Mouse (Mus musculus): ENCODE measurements at regions not wholly inside any gene's neighbourhood (a gene's known extent, or its start where the extent isn't known, plus 50 kb on each side); places are given as distances from the start of the nearest gene placed in this dataset.

DNA sequence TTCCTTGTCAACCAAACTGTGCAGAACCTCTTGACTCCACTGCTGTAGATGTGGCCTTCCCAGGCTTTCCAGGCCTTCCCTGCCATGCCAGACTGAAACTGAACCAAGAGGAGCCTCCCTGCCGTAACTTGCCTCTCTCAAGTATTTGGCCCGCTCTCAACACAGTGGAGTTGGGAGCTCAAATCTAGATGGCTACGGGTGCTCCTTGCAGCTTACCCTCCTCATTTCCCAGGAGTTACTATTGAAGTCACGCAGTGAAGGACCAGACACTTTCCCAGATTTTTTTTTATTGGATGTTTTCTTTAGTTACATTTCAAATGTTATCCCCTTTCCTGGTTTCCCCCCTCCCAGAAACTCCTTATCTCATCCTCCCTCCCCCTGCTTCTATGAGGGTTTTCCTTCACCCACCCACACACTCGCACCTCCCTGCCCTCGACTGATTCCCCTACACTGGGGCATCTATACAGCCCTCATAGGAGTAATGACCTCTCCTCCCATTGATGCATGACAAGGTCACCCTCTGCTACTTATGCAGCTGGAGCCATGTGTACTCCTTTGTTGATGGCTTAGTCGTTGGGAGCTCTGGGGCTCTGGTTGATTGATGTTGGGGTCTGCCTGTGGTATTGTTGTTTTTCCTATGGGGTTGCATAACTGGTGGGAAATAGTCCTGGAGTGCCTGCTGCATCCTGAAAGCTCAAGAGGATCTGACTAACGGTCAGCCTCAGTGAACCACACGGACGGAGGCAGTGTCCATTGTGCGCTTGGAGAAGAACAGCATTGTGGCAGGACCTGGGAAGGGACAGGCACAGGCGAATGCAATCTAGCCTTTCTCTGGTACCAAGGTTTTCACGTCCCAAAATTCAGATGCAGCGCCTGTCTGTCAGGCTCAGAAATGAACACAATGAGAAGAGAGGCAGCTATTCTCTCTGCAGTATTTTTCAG is 602.5 kb downstream of the Dok5 start:
- Histone ChIP-seq H3K4me3 (replicated peaks; ENCODE audit: extremely low read depth, low read depth, low read length) (no peak overlapping the region), H3K4me1 (ENCODE audit: control insufficient read depth, insufficient read depth, low read length) (no peaks in the 10 kb centered on the region)
- WGBS = 68% methylated on average over 14 of the region's 14 CpGs
- TF ChIP-seq POLR2A (IDR thresholded peaks at IDR 0.05; ENCODE audit: borderline replicate concordance, extremely low read depth, low read depth, low read length) = no peak
- no peak for TF ChIP-seq CTCF (IDR thresholded peaks at IDR 0.05; ENCODE audit: insufficient read depth, low read length)
- DNase-seq = no peak

DNA sequence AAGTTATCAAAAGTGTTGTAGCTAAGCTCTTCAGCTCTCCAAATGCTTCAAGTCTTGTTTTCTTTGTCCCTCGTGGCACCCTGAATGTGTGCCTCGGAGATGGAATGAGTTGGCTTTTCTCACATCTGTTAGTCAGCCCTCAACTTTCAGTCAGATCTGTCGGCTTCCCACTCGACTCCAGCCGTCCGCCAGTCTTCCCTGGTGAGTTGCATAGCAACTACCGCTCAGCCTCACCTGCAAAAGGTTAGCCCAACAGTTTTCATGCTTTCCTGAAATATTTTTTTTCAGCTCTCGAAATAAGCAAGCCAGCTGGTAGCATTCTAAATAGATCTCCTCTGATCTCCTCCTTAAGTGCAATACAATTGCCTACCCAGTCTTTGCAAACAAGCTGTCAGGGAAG is 601.2 kb downstream of the Dok5 start:
- no peak for TF ChIP-seq CTCF (IDR thresholded peaks at IDR 0.05; ENCODE audit: insufficient read depth, low read length)
- TF ChIP-seq POLR2A (IDR thresholded peaks at IDR 0.05; ENCODE audit: borderline replicate concordance, extremely low read depth, low read depth, low read length) = no peak
- Histone ChIP-seq H3K4me1 (ENCODE audit: control insufficient read depth, insufficient read depth, low read length) (no peaks in the 10 kb centered on the region), H3K4me3 (replicated peaks; ENCODE audit: extremely low read depth, low read depth, low read length) (no peak overlapping the region)
- 84% methylated on average over 8 of the region's 8 CpGs for WGBS
- DNase-seq = no peak

DNA sequence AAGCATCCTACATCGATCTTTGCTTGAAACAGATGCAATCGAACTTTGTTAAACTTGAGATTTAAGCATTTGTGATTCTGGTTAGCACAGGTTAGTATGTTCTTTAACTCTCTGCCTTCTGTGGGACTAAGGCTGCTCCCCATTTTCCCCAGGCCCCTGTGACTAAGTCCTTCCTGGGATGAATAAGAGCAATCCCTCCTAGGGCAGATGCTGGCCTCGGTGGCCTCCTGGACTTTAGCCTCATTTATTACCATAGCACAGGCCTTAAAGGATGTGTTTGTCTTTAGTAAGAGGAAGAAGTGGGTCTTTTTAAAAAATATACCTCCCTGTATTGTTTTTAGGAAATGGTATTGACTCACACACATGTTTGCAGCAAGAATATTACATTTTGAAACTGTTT is 599.9 kb downstream of the Dok5 start:
- DNase-seq = no peak
- 86% methylated on average over 3 of the region's 3 CpGs for WGBS
- Histone ChIP-seq H3K4me1 (ENCODE audit: control insufficient read depth, insufficient read depth, low read length) (no peaks in the 10 kb centered on the region), H3K4me3 (replicated peaks; ENCODE audit: extremely low read depth, low read depth, low read length) (no peak overlapping the region)
- TF ChIP-seq CTCF (IDR thresholded peaks at IDR 0.05; ENCODE audit: insufficient read depth, low read length) (no peak), POLR2A (IDR thresholded peaks at IDR 0.05; ENCODE audit: borderline replicate concordance, extremely low read depth, low read depth, low read length) (no peak)

- WGBS = 73% methylated on average over 3 of the region's 3 CpGs
- no peaks in the 10 kb centered on the region for H3K4me1 ChIP-seq (ENCODE audit: control insufficient read depth, insufficient read depth, low read length)
- TF ChIP-seq CTCF (IDR thresholded peaks at IDR 0.05; ENCODE audit: insufficient read depth, low read length) (no peak), POLR2A (IDR thresholded peaks at IDR 0.05; ENCODE audit: borderline replicate concordance, extremely low read depth, low read depth, low read length) (no peak)
- DNase-seq = no peak
- no peak overlapping the region for H3K4me3 ChIP-seq (replicated peaks; ENCODE audit: extremely low read depth, low read depth, low read length)
Observed at GRCm38 (mm10) chr2:171326909-171327308, 595.3 kb downstream of the Dok5 start.

GRCm38 (mm10) chr2:171308486-171308885 is 576.9 kb downstream of the Dok5 start:
- WGBS = 71% methylated on average over 4 of the region's 4 CpGs
- Histone ChIP-seq H3K4me3 (replicated peaks; ENCODE audit: extremely low read depth, low read depth, low read length) (no peak overlapping the region), H3K4me1 (ENCODE audit: control insufficient read depth, insufficient read depth, low read length) (no peaks in the 10 kb centered on the region)
- no peak for TF ChIP-seq POLR2A (IDR thresholded peaks at IDR 0.05; ENCODE audit: borderline replicate concordance, extremely low read depth, low read depth, low read length)
- no peak for TF ChIP-seq CTCF (IDR thresholded peaks at IDR 0.05; ENCODE audit: insufficient read depth, low read length)
- DNase-seq = no peak

- H3K4me1 ChIP-seq (ENCODE audit: control insufficient read depth, insufficient read depth, low read length) = no peaks in the 10 kb centered on the region
- no peak for DNase-seq
- H3K4me3 ChIP-seq (replicated peaks; ENCODE audit: extremely low read depth, low read depth, low read length) = no peak overlapping the region
- no peak for TF ChIP-seq CTCF (IDR thresholded peaks at IDR 0.05; ENCODE audit: insufficient read depth, low read length)
- WGBS = 51% methylated on average over 12 of the region's 12 CpGs
Observed at GRCm38 (mm10) chr2:171306000-171306399, 574.4 kb downstream of the Dok5 start.

GRCm38 (mm10) chr2:171298519-171298918 is 566.9 kb downstream of the Dok5 start:
- TF ChIP-seq POLR2A (IDR thresholded peaks at IDR 0.05; ENCODE audit: borderline replicate concordance, extremely low read depth, low read depth, low read length) = no peak
- TF ChIP-seq CTCF (IDR thresholded peaks at IDR 0.05; ENCODE audit: insufficient read depth, low read length) = no peak
- Histone ChIP-seq H3K4me1 (ENCODE audit: control insufficient read depth, insufficient read depth, low read length) (no peaks in the 10 kb centered on the region), H3K4me3 (replicated peaks; ENCODE audit: extremely low read depth, low read depth, low read length) (no peak overlapping the region)
- WGBS = 66% methylated on average over 5 of the region's 5 CpGs
- no peak for DNase-seq

DNA sequence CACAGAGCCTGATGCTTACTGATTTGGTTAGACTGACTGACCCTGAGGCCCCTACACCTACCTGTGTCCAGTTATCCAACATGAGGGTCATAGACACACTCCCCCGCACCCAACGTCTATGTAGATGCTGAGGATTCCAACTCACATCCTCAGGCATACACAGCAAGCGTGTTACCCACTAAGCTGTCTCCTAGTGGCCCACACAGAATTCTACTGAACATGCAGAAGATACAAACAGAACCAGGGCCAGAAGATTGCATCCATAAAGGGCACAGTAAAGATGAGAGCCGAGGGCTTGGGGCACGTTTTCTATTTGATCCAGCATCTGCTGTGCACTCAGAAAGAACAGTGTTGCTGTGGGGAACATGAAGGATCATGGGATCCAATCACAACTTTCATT is 564.0 kb downstream of the Dok5 start:
- Histone ChIP-seq H3K4me3 (replicated peaks; ENCODE audit: extremely low read depth, low read depth, low read length) (no peak overlapping the region), H3K4me1 (ENCODE audit: control insufficient read depth, insufficient read depth, low read length) (no peaks in the 10 kb centered on the region)
- no peak for DNase-seq
- TF ChIP-seq POLR2A (IDR thresholded peaks at IDR 0.05; ENCODE audit: borderline replicate concordance, extremely low read depth, low read depth, low read length) (no peak), CTCF (IDR thresholded peaks at IDR 0.05; ENCODE audit: insufficient read depth, low read length) (no peak)
- WGBS = 83% methylated on average over 5 of the region's 5 CpGs

DNA sequence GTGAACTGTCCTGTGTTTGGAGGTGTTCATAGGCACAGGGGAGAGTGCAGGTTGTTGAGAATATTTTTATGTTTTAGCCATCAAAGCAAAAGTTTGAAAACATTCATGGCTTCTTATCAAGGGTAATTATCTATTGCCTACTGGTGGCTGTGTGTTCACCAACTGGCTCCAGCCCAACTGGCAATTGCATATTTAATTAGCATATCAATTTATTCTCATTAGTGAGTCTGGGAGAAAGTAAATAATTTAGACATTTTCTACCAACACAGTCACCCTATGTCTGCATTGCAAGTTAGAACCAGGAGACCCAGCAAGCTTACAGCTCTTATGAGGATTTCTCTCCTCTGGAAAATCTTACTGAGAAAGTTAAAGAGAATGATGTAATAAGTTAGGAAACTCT is 561.0 kb downstream of the Dok5 start:
- TF ChIP-seq CTCF (IDR thresholded peaks at IDR 0.05; ENCODE audit: insufficient read depth, low read length) = no peak
- no peak for TF ChIP-seq POLR2A (IDR thresholded peaks at IDR 0.05; ENCODE audit: borderline replicate concordance, extremely low read depth, low read depth, low read length)
- no peak for DNase-seq
- H3K4me1 ChIP-seq (ENCODE audit: control insufficient read depth, insufficient read depth, low read length) = no peaks in the 10 kb centered on the region
- no peak overlapping the region for H3K4me3 ChIP-seq (replicated peaks; ENCODE audit: extremely low read depth, low read depth, low read length)

DNA sequence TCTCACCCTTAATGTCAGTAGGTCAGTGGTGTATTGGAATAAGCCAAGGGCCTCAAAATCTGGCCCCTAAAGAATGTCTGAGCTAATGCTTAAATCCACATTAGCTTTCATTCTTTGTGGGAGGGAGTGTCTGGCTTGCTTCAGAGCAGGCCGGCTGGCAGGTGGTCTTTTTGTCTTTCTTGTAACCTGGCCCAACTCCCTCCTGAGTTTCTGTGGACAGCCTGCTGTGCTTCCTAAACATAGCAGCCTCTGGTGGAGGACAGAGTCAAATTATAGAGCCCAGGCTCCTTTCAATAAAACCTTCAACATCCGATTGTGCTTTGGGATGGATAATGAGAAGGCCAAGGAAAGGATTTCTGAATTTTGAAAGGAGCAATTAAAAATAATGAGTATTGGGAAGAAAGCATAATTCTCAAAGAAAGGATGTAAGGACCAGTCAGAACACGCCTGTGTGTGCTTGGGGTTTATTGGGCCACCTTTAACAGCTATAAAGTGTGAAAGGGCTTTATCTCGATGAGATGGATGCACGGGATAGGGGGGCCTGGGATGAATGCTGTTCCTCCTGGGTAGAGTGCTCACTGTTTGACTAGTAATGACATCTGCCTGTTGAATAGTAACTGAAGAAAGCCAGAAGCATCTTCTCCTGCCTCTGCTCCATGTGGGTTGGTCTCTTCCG is 554.2 kb downstream of the Dok5 start:
- WGBS = 50% methylated on average over 6 of the region's 6 CpGs
- TF ChIP-seq CTCF (IDR thresholded peaks at IDR 0.05; ENCODE audit: insufficient read depth, low read length) (no peak), POLR2A (IDR thresholded peaks at IDR 0.05; ENCODE audit: borderline replicate concordance, extremely low read depth, low read depth, low read length) (no peak)
- no peak for DNase-seq
- Histone ChIP-seq H3K4me3 (replicated peaks; ENCODE audit: extremely low read depth, low read depth, low read length) (no peak overlapping the region), H3K4me1 (ENCODE audit: control insufficient read depth, insufficient read depth, low read length) (no peaks in the 10 kb centered on the region)

Measured in lung, adult 2 months (tissue).